Mouse (Mus musculus): ENCODE measurements around the gene H2-K1. TPM values are rescaled to one million over a fixed set of nuclear protein-coding genes. Genes with fewer than 3 reads are reported as not detected.
A peak's percentile ranks its signal among the peaks of the same experiment; 100 is the strongest.

H2-K1 gene
- total and polyA plus RNA-seq, 3 experiments, result 0.16 to 0.74 TPM; not detected in 1

DNA sequence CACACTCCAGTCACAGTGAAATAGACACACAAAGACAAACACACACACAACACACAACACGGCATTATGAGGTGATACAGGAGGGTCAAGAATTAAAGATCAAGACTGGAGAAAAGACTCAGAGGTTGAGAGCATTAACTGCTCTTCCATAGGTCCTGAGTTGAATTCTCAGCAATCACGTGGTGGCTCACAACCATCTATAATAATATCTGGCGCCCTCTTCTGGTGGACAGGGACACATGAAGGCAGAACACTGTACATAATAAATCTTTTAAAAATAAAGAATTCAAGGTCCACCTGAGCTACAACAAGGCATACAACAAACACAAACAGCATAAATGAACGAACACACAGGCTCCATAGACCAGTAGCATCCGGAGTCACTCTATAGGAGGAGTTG lies 31.2 kb downstream of the H2-K1 start:
- peaks cover 8% of the 10 kb centered on the region for H3K9me3 ChIP-seq (replicated peaks)
- peaks cover 11% of the 10 kb centered on the region for H3K4me1 ChIP-seq (ENCODE audit: insufficient read depth, low read depth, low read length)
- peaks cover 27% of the 10 kb centered on the region for H3K36me3 ChIP-seq (replicated peaks)
- no peak for ATAC-seq (ENCODE audit: extremely low read depth, insufficient number of reproducible peaks, low FRiP score, poor library complexity, severe bottlenecking)
- no peak for TF ChIP-seq TAL1 (conservative IDR thresholded peaks at IDR 0.05; ENCODE audit: low read depth, low read length)
- TF ChIP-seq POLR2AphosphoS5 (IDR thresholded peaks at IDR 0.05; ENCODE audit: insufficient replicate concordance, low read depth, low read length), result no peak
- DNase-seq (ENCODE audit: low spot score), result no peak
- H3K27me3 ChIP-seq (ENCODE audit: insufficient read depth, low read length), result no peaks in the 10 kb centered on the region
- H3K4me3 ChIP-seq (ENCODE audit: low read depth, low read length), result no peak overlapping the region

- H3K4me3 ChIP-seq (ENCODE audit: low read depth, low read length), result no peak overlapping the region
- peaks cover 8% of the 10 kb centered on the region for H3K4me1 ChIP-seq (ENCODE audit: insufficient read depth, low read depth, low read length)
- DNase-seq (ENCODE audit: low spot score) (peak; percentile 29), ATAC-seq (ENCODE audit: extremely low read depth, insufficient number of reproducible peaks, low FRiP score, poor library complexity, severe bottlenecking) (peak; percentile 22; the same call in 1 of the 2 replicates)
- H3K27me3 ChIP-seq (ENCODE audit: insufficient read depth, low read length), result no peaks in the 10 kb centered on the region
- TF ChIP-seq CTCF (IDR thresholded peaks at IDR 0.05; ENCODE audit: low read depth, low read length) (peak; percentile 86), TAL1 (conservative IDR thresholded peaks at IDR 0.05; ENCODE audit: low read depth, low read length) (no peak)
- H3K36me3 ChIP-seq (replicated peaks), result peaks cover 31% of the 10 kb centered on the region
- H3K9me3 ChIP-seq (replicated peaks), result peaks cover 8% of the 10 kb centered on the region
Observed at GRCm38 (mm10) chr17:33968489-33968888, 31.7 kb downstream of the H2-K1 start.

DNA sequence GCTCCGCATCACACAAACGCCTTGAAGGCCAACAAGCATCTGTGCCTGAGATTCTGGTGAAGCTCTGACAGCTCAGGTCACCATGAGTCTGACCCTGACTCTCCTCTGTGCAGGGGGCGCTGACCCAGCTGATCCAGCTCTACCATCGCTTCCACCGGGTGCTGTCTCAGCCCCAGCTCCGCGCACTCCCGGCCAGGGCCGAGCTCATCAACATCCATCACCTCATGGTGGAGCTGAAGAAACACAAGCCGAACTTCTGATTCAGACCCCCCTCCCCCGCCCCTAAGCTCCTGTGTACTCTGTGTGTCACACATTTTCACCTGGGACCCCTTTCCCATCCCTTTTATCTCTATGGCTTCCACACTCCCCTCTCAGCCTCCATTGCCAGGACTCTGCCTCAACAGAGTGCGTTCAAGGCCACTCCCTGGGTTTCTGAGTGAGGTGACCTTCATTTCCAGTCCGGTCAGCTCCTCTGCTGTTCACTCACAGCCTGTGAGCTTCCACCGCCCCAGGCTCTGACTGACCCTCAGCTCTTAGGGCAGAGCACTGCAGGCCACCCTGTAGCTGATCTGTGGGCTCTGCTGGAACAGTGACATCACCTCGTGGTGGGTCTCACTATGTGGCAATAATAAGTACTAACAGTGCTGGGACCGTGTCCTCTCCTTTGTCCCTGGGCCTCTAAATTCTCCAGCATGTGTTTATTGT lies 34.1 kb downstream of the H2-K1 start:
- TF ChIP-seq CTCF (IDR thresholded peaks at IDR 0.05; ENCODE audit: low read depth, low read length) (no peak), TAL1 (conservative IDR thresholded peaks at IDR 0.05; ENCODE audit: low read depth, low read length) (no peak), GATA2 (IDR thresholded peaks at IDR 0.05; ENCODE audit: borderline replicate concordance, low read depth, low read length) (no peak), POLR2AphosphoS5 (IDR thresholded peaks at IDR 0.05; ENCODE audit: insufficient replicate concordance, low read depth, low read length) (no peak), GATA1 (IDR thresholded peaks at IDR 0.05; ENCODE audit: borderline replicate concordance, low read length) (no peak)
- Histone ChIP-seq H3K4me1 (ENCODE audit: insufficient read depth, low read depth, low read length) (peaks cover 7% of the 10 kb centered on the region), H3K9me3 (replicated peaks) (peaks cover 8% of the 10 kb centered on the region), H3K36me3 (replicated peaks) (peaks cover 56% of the 10 kb centered on the region), H3K4me3 (ENCODE audit: low read depth, low read length) (no peak overlapping the region), H3K27me3 (ENCODE audit: insufficient read depth, low read length) (no peaks in the 10 kb centered on the region)
- no peak for ATAC-seq (ENCODE audit: extremely low read depth, insufficient number of reproducible peaks, low FRiP score, poor library complexity, severe bottlenecking)
- DNase-seq (ENCODE audit: low spot score), result no peak

GRCm38 (mm10) chr17:33965082-33965845 lies 34.9 kb downstream of the H2-K1 start:
- Histone ChIP-seq H3K27me3 (ENCODE audit: insufficient read depth, low read length) (no peaks in the 10 kb centered on the region), H3K9me3 (replicated peaks) (peaks cover 5% of the 10 kb centered on the region), H3K36me3 (replicated peaks) (peaks cover 63% of the 10 kb centered on the region), H3K4me3 (ENCODE audit: low read depth, low read length) (no peak overlapping the region), H3K4me1 (ENCODE audit: insufficient read depth, low read depth, low read length) (peaks cover 7% of the 10 kb centered on the region)
- TF ChIP-seq GATA2 (IDR thresholded peaks at IDR 0.05; ENCODE audit: borderline replicate concordance, low read depth, low read length) (no peak), POLR2AphosphoS5 (IDR thresholded peaks at IDR 0.05; ENCODE audit: insufficient replicate concordance, low read depth, low read length) (no peak), TAL1 (conservative IDR thresholded peaks at IDR 0.05; ENCODE audit: low read depth, low read length) (no peak), CTCF (IDR thresholded peaks at IDR 0.05; ENCODE audit: low read depth, low read length) (no peak), GATA1 (IDR thresholded peaks at IDR 0.05; ENCODE audit: borderline replicate concordance, low read length) (no peak)
- no peak for DNase-seq (ENCODE audit: low spot score)
- ATAC-seq (ENCODE audit: extremely low read depth, insufficient number of reproducible peaks, low FRiP score, poor library complexity, severe bottlenecking), result no peak

DNA sequence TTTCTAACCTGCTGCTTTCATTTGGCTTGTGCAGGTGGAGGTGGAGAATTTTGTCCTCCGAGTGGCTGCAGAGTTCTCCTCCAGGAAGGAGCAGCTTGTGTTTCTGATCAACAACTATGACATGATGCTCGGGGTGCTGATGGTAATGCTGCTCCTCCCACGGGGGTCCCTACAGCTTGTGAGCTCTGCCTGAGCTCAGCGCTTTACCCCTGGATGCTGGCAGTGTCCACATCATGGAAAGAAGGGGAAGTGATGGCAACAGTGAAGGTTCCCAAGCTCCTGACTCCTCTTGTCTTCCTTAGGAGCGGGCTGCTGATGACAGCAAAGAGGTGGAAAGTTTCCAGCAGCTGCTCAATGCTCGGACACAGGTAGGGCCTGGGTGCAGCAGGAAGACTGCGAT lies 37.3 kb downstream of the H2-K1 start:
- Histone ChIP-seq H3K27me3 (ENCODE audit: insufficient read depth, low read length) (no peaks in the 10 kb centered on the region), H3K36me3 (replicated peaks) (peaks cover 87% of the 10 kb centered on the region), H3K9me3 (replicated peaks) (no peaks in the 10 kb centered on the region), H3K4me1 (ENCODE audit: insufficient read depth, low read depth, low read length) (peaks cover 5% of the 10 kb centered on the region), H3K4me3 (ENCODE audit: low read depth, low read length) (no peak overlapping the region)
- DNase-seq (ENCODE audit: low spot score) (no peak), ATAC-seq (ENCODE audit: extremely low read depth, insufficient number of reproducible peaks, low FRiP score, poor library complexity, severe bottlenecking) (no peak)
- no peak for TF ChIP-seq POLR2AphosphoS5 (IDR thresholded peaks at IDR 0.05; ENCODE audit: insufficient replicate concordance, low read depth, low read length)

- H3K4me1 ChIP-seq (ENCODE audit: insufficient read depth, low read depth, low read length), result peaks cover 18% of the 10 kb centered on the region
- no peak for ATAC-seq (ENCODE audit: extremely low read depth, insufficient number of reproducible peaks, low FRiP score, poor library complexity, severe bottlenecking)
- no peak for DNase-seq (ENCODE audit: low spot score)
Observed at GRCm38 (mm10) chr17:33959948-33960347, 40.2 kb downstream of the H2-K1 start.

GRCm38 (mm10) chr17:33959135-33959534 lies 41.0 kb downstream of the H2-K1 start:
- no peak for DNase-seq (ENCODE audit: low spot score)
- H3K36me3 ChIP-seq (replicated peaks), result peaks cover 80% of the 10 kb centered on the region
- no peak for ATAC-seq (ENCODE audit: extremely low read depth, insufficient number of reproducible peaks, low FRiP score, poor library complexity, severe bottlenecking)
- H3K27me3 ChIP-seq (ENCODE audit: insufficient read depth, low read length), result no peaks in the 10 kb centered on the region
- no peaks in the 10 kb centered on the region for H3K9me3 ChIP-seq (replicated peaks)
- no peak overlapping the region for H3K4me3 ChIP-seq (ENCODE audit: low read depth, low read length)
- peaks cover 19% of the 10 kb centered on the region for H3K4me1 ChIP-seq (ENCODE audit: insufficient read depth, low read depth, low read length)
- TF ChIP-seq GATA2 (IDR thresholded peaks at IDR 0.05; ENCODE audit: borderline replicate concordance, low read depth, low read length) (no peak), CTCF (IDR thresholded peaks at IDR 0.05; ENCODE audit: low read depth, low read length) (no peak), GATA1 (IDR thresholded peaks at IDR 0.05; ENCODE audit: borderline replicate concordance, low read length) (no peak), POLR2AphosphoS5 (IDR thresholded peaks at IDR 0.05; ENCODE audit: insufficient replicate concordance, low read depth, low read length) (no peak), TAL1 (conservative IDR thresholded peaks at IDR 0.05; ENCODE audit: low read depth, low read length) (no peak)

More at GRCm38 (mm10) chr17:33959948-33960347, 40.2 kb downstream of the H2-K1 start:
- peaks cover 77% of the 10 kb centered on the region for H3K36me3 ChIP-seq (replicated peaks)
- no peak overlapping the region for H3K4me3 ChIP-seq (ENCODE audit: low read depth, low read length)
- no peak for TF ChIP-seq CTCF (IDR thresholded peaks at IDR 0.05; ENCODE audit: low read depth, low read length)
- no peaks in the 10 kb centered on the region for H3K27me3 ChIP-seq (ENCODE audit: insufficient read depth, low read length)
- H3K9me3 ChIP-seq (replicated peaks), result no peaks in the 10 kb centered on the region

All from G1E (cell line).